Mouse (Mus musculus) CH12.LX (cell line): ENCODE measurements at regions not wholly inside any gene's neighbourhood (a gene's known extent, or its start where the extent isn't known, plus 50 kb on each side); places are given as distances from the start of the nearest gene placed in this dataset.

ENCODE experiments used
- ETS1 ChIP-seq: conservative IDR thresholded peaks from 2 replicates; pipeline ENCODE4 v1.6.1; 2012; ENCODE audit warnings: low read depth, mild to moderate bottlenecking, inconsistent platforms, low read length, improper control_type of control experiment, moderate library complexity
- ZMIZ1 ChIP-seq: IDR thresholded peaks from 2 replicates; pipeline ENCODE4 v1.6.1; 2012; ENCODE audit warnings: low read depth, mild to moderate bottlenecking, inconsistent platforms, low read length, improper control_type of control experiment

DNA sequence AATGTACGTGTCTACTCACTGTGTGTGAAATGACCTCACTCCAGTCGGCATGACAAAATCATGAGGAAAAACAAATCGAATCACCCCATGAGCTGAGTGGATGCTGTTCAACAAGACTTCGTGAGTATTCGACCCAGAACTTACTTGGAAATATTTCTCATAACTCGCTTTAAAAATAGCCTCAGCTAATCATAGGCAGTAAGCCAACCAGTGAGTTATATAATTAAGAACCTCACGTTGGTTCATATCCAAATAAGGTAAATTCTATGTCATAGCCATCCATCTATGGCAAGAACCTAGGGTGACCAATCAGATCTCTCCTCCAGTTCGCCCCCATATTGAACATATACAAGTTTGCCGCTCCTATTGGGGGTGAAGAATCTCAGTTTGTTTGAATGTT is 466.5 kb upstream of the Gm19410 start:
- TF ChIP-seq ETS1 = no peak
- no peak for TF ChIP-seq ZMIZ1
